Mouse (Mus musculus) CD4-positive naive resting alpha-beta T cell, adult 76 days (primary cell): ENCODE measurements around the gene Vmn2r15. TPM values are rescaled to one million over a fixed set of nuclear protein-coding genes. Genes with fewer than 3 reads are reported as not detected.

Source experiments
- total RNA-seq: library from RNA; stranded (reverse); gene quantifications from one replicate; pipeline ENCODE4 v1.2.4, GENCODE M21; 2023

Vmn2r15 gene
- total RNA-seq, result not detected

DNA sequence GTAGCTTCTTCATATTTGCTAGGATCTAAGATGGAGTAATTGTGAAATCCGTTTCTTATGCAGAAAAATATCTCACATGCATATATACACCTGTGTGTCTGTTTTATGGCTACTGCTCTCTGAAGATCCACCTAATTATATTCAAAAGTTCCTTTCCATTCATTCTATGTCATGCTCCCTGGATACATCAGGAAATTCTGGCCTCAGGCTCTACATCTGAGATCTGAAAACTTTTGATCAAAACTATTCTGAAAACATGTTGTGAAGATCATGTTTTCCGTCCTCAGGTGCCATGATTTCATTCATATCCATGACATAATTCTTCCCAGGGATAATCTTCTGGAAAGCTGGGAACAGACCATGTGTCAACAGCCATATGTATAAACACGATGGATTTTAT is at the start of gene Vmn2r15:
Gene Vmn2r15 (minus strand): TSS at position 101 of the 400 bp plus-strand sequence.

DNA sequence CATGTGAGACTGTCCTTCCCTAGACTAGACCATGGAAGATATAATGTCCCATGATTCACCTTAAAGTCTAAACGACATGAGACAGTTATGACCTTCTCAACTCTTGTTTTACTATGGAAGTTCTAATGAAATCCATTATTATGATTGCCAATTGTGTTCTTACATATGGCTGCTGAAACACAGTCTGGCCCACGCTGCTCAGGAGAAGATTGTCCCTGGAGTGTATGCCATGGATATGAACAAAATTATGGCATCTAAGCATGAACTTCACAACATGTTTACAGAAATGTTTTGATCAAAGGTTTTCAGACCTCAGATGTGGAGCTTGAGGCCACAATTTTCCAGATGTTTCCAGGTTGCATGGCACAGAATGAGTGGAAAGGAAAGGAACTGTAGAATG is 32.4 kb upstream of the Vmn2r15 start, which contains the start of gene Vmn2r16:
Gene Vmn2r16 (plus strand): TSS at position 301 of the 400 bp plus-strand sequence.

Other genes starting within 250 kb of the Vmn2r15 start
- gene Vmn2r11, start 238.1 kb downstream of the Vmn2r15 start, total RNA-seq, result not detected
- not detected for gene Vmn2r12, start 199.7 kb downstream of the Vmn2r15 start, total RNA-seq
- not detected for gene Vmn2r13, start 105.4 kb downstream of the Vmn2r15 start, total RNA-seq
- not detected for gene Vmn2r14, start 72.9 kb downstream of the Vmn2r15 start, total RNA-seq
- gene Vmn2r16, start 32.5 kb upstream of the Vmn2r15 start, total RNA-seq, result not detected
- gene Vmn2r17, start 122.0 kb upstream of the Vmn2r15 start, total RNA-seq, result not detected